ENCODE assay signal across 8 mouse cellular contexts in the genomic region with DNA sequence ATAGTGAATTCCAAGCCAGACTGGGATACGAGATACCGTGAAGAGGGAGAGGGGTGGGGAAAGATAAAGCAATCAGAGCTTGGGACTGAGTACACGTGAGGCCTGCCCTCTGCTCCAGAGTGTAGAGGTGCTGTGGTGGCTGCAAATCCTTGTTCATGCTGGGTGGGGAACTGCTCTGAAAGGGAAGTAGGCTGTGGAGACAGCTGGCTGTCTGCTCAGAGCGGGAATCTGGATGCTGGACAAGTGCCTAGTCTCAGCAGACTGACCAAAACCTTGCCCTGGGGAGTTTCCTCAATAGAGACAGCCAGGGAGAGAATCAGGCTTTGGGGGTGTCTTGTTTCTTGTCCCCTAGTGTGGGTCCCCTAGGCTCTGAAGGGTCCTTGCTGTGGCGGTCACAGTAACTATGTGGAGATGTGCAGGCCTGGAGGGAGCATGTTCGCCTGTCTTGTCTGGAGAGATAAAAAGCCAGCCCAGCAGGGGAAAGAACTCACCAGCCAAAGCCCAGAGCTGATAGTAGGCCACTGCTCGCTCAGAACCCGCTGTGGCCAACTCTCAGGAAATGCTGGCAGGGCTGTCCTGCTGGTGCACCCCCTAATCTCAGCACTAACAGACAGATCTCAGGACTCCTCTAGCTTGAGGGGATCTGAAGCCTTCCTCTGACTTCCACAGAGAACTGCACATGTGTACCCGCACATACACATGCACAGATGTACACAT. TPM values are rescaled to one million over a fixed set of nuclear protein-coding genes. Genes with fewer than 3 reads are reported as not detected.
DNase-seq lines count a peak whose midpoint lies in the region; ATAC-seq lines count a peak whose summit lies in the region.

No protein-coding gene starts in this region.

- H3K9me3 ChIP-seq in heart, embryonic 10.5 days = no peaks in the 10 kb centered on the region
- no peaks in the 10 kb centered on the region for H3K9me3 ChIP-seq in kidney, embryonic 16.5 days (ENCODE audit: low read length)
- no peaks in the 10 kb centered on the region for H3K9me3 ChIP-seq in midbrain, embryonic 13.5 days

- peak overlapping the region; percentile 90 for H3K27ac ChIP-seq in heart, embryonic 10.5 days
- peak overlapping the region; percentile 81 for H3K27ac ChIP-seq in kidney, embryonic 16.5 days (ENCODE audit: low read length)
- H3K27ac ChIP-seq in midbrain, embryonic 13.5 days = peak overlapping the region; percentile 39; the same call in 1 of the 2 replicates

- peaks cover 77% of the 10 kb centered on the region for H3K4me1 ChIP-seq in heart, embryonic 10.5 days
- peaks cover 61% of the 10 kb centered on the region for H3K4me1 ChIP-seq in kidney, embryonic 16.5 days (ENCODE audit: insufficient read depth, low read length)
- H3K4me1 ChIP-seq in midbrain, embryonic 13.5 days (replicated peaks) = peaks cover 60% of the 10 kb centered on the region

- H3K4me3 ChIP-seq in heart, embryonic 10.5 days = peak overlapping the region; percentile 20
- no peak overlapping the region for H3K4me3 ChIP-seq in kidney, embryonic 16.5 days (ENCODE audit: low read length)
- H3K4me3 ChIP-seq in midbrain, embryonic 13.5 days (replicated peaks) = no peak overlapping the region

- no peak overlapping the region for H3K4me2 ChIP-seq in kidney, embryonic 16.5 days (replicated peaks; ENCODE audit: low read depth, low read length)
- H3K4me2 ChIP-seq in midbrain, embryonic 13.5 days (replicated peaks) = no peak overlapping the region

- ATAC-seq in kidney, embryonic 16.5 days (ENCODE audit: low FRiP score, low TSS enrichment) = no peak
- no peak for ATAC-seq in midbrain, embryonic 13.5 days

- intact Hi-C loops in gastrocnemius, postnatal 36 days (cut with DNase I) = loop anchor here (5.0 kb wide), 3 partner anchors 122 to 597 kb away; no protein-coding TSS in a partner anchor

- no peaks in the 10 kb centered on the region for H3K27me3 ChIP-seq in heart, embryonic 10.5 days (ENCODE audit: insufficient read depth, poor library complexity, severe bottlenecking)
- H3K27me3 ChIP-seq in kidney, embryonic 16.5 days (ENCODE audit: insufficient read depth, low read length) = no peaks in the 10 kb centered on the region
- no peaks in the 10 kb centered on the region for H3K27me3 ChIP-seq in midbrain, embryonic 13.5 days

- H3K36me3 ChIP-seq in heart, embryonic 10.5 days = peaks cover under 1% of the 10 kb centered on the region
- H3K36me3 ChIP-seq in kidney, embryonic 16.5 days (ENCODE audit: insufficient read depth, low read length) = no peaks in the 10 kb centered on the region
- no peaks in the 10 kb centered on the region for H3K36me3 ChIP-seq in midbrain, embryonic 13.5 days

- no peak overlapping the region for H3K9ac ChIP-seq in kidney, embryonic 16.5 days (replicated peaks; ENCODE audit: low read length)
- H3K9ac ChIP-seq in midbrain, embryonic 13.5 days (replicated peaks) = no peak overlapping the region

- peak; percentile 44 for DNase-seq in gastrocnemius, adult 18-20 months (ENCODE audit: low spot score)
- DNase-seq in gastrocnemius, postnatal 36 days = no peak
- peak; percentile 62 for DNase-seq in NIH3T3 (ENCODE audit: low read depth)
- peak; percentile 89 for DNase-seq in heart, embryonic 10.5 days (ENCODE audit: low spot score)
- DNase-seq in urinary bladder, postnatal 14 days (ENCODE audit: low spot score) = no peak
- no peak for DNase-seq in layer of hippocampus, adult 9-10 months (ENCODE audit: low spot score)

- 16% methylated on average over 9 of the region's 9 CpGs for WGBS in heart, embryonic 10.5 days
- WGBS in kidney, embryonic 16.5 days = 50% methylated on average over 9 of the region's 9 CpGs
- WGBS in midbrain, embryonic 13.5 days = 50% methylated on average over 9 of the region's 9 CpGs

RNA-seq across cellular contexts. Expression of a gene that starts 3.2 kb away (rescaled TPM):
- total RNA-seq in gastrocnemius, adult 18-20 months (2021) = 1 to 10 TPM; 3.0 to 4.7 TPM
- total RNA-seq in gastrocnemius, postnatal 36 days (2021) = 1 to 10 TPM; 4.5 TPM
- polyA plus RNA-seq in heart, embryonic 10.5 days (2016; fragmentation: Nextera tagmentation; extraction: Ambion mirVana) = 124 and 134 TPM in 2 replicates
- polyA plus RNA-seq in kidney, embryonic 16.5 days (2015; fragmentation: Nextera tagmentation; extraction: Ambion mirVana) = 128 and 136 TPM in 2 replicates
- 34.5 and 36.2 TPM in 2 replicates for polyA plus RNA-seq in midbrain, embryonic 13.5 days (2015; fragmentation: Nextera tagmentation; extraction: Ambion mirVana)

RNA-seq across cellular contexts. Expression of a gene that starts 3.3 kb away (rescaled TPM):
- total RNA-seq in gastrocnemius, adult 18-20 months (2021) = 1 to 10 TPM; 2.8 to 4.5 TPM
- total RNA-seq in gastrocnemius, postnatal 36 days (2021) = 1 to 10 TPM; 2.7 to 3.0 TPM
- polyA plus RNA-seq in heart, embryonic 10.5 days (2016; fragmentation: Nextera tagmentation; extraction: Ambion mirVana) = 8.8 and 13.5 TPM in 2 replicates
- polyA plus RNA-seq in kidney, embryonic 16.5 days (2015; fragmentation: Nextera tagmentation; extraction: Ambion mirVana) = 5.8 and 6.1 TPM in 2 replicates
- polyA plus RNA-seq in midbrain, embryonic 13.5 days (2015; fragmentation: Nextera tagmentation; extraction: Ambion mirVana) = 4.1 and 4.3 TPM in 2 replicates

RNA-seq across cellular contexts. Expression of a gene that starts 19.6 kb away (rescaled TPM):
- total RNA-seq in gastrocnemius, adult 18-20 months (2021) = under 1 TPM; 0.47 to 0.68 TPM
- total RNA-seq in gastrocnemius, postnatal 36 days (2021) = under 1 TPM; 0.57 to 0.89 TPM
- polyA plus RNA-seq in heart, embryonic 10.5 days (2016; fragmentation: Nextera tagmentation; extraction: Ambion mirVana) = 1.1 TPM in 2 replicates
- 0.26 and 0.44 TPM in 2 replicates for polyA plus RNA-seq in kidney, embryonic 16.5 days (2015; fragmentation: Nextera tagmentation; extraction: Ambion mirVana)
- polyA plus RNA-seq in midbrain, embryonic 13.5 days (2015; fragmentation: Nextera tagmentation; extraction: Ambion mirVana) = 0.55 and 0.70 TPM in 2 replicates

RNA-seq across cellular contexts. Expression of a gene that starts 19.6 kb away (rescaled TPM):
- 100 to 1,000 TPM; 182 to 192 TPM for total RNA-seq in gastrocnemius, adult 18-20 months (2021)
- total RNA-seq in gastrocnemius, postnatal 36 days (2021) = 100 to 1,000 TPM; 155 to 161 TPM
- polyA plus RNA-seq in heart, embryonic 10.5 days (2016; fragmentation: Nextera tagmentation; extraction: Ambion mirVana) = 68.1 and 76.3 TPM in 2 replicates
- 93.2 and 106 TPM in 2 replicates for polyA plus RNA-seq in kidney, embryonic 16.5 days (2015; fragmentation: Nextera tagmentation; extraction: Ambion mirVana)
- polyA plus RNA-seq in midbrain, embryonic 13.5 days (2015; fragmentation: Nextera tagmentation; extraction: Ambion mirVana) = 14.3 and 15.0 TPM in 2 replicates

RNA-seq across cellular contexts. Expression of a gene that starts 20.0 kb away (rescaled TPM):
- total RNA-seq in gastrocnemius, adult 18-20 months (2021) = not detected
- total RNA-seq in gastrocnemius, postnatal 36 days (2021) = under 1 TPM; 0.74 to 0.84 TPM
- 275 and 334 TPM in 2 replicates for polyA plus RNA-seq in heart, embryonic 10.5 days (2016; fragmentation: Nextera tagmentation; extraction: Ambion mirVana)
- 284 and 298 TPM in 2 replicates for polyA plus RNA-seq in kidney, embryonic 16.5 days (2015; fragmentation: Nextera tagmentation; extraction: Ambion mirVana)
- 99.1 and 105 TPM in 2 replicates for polyA plus RNA-seq in midbrain, embryonic 13.5 days (2015; fragmentation: Nextera tagmentation; extraction: Ambion mirVana)

Comparison
In these comparisons a context has a peak if more than half of its experiments do, and no peak if none do; other contexts are left out.
1. DNase-seq: peak in gastrocnemius, adult 18-20 months (single experiment), NIH3T3 (single experiment) and heart, embryonic 10.5 days (single experiment); none in gastrocnemius, postnatal 36 days (0 of 2), urinary bladder, postnatal 14 days (single experiment) and layer of hippocampus, adult 9-10 months (single experiment).
2. H3K27ac ChIP-seq: peak in every context shown above with its lines; median percentile 90 in heart, embryonic 10.5 days; 81 in kidney, embryonic 16.5 days; 39 in midbrain, embryonic 13.5 days.